Mouse (Mus musculus): ENCODE measurements at regions not wholly inside any gene's neighbourhood (a gene's known extent, or its start where the extent isn't known, plus 50 kb on each side); places are given as distances from the start of the nearest gene placed in this dataset.

- H3K27me3 ChIP-seq (ENCODE audit: control insufficient read depth, insufficient read depth, low read length): no peaks in the 10 kb centered on the region
- TF ChIP-seq POLR2A (IDR thresholded peaks at IDR 0.05; ENCODE audit: control insufficient read depth, low read depth, low read length) (no peak), CTCF (IDR thresholded peaks at IDR 0.05; ENCODE audit: control insufficient read depth, insufficient read depth, insufficient replicate concordance, low read depth, low read length) (no peak)
- H3K4me1 ChIP-seq (ENCODE audit: control insufficient read depth, insufficient read depth, low read length): no peaks in the 10 kb centered on the region
- H3K36me3 ChIP-seq (ENCODE audit: control insufficient read depth, insufficient read depth, low read length): no peaks in the 10 kb centered on the region
- no peak overlapping the region for H3K4me3 ChIP-seq (ENCODE audit: control insufficient read depth, low read depth, low read length)
- H3K27ac ChIP-seq (ENCODE audit: control insufficient read depth, insufficient read depth, low read depth, low read length): no peak overlapping the region
Measured at GRCm38 (mm10) chr5:119023947-119024346, 463.5 kb downstream of the Med13l start.

- TF ChIP-seq CTCF (IDR thresholded peaks at IDR 0.05; ENCODE audit: control insufficient read depth, insufficient read depth, insufficient replicate concordance, low read depth, low read length): no peak
- Histone ChIP-seq H3K4me3 (ENCODE audit: control insufficient read depth, low read depth, low read length) (no peak overlapping the region), H3K4me1 (ENCODE audit: control insufficient read depth, insufficient read depth, low read length) (no peaks in the 10 kb centered on the region), H3K27ac (ENCODE audit: control insufficient read depth, insufficient read depth, low read depth, low read length) (no peak overlapping the region), H3K36me3 (ENCODE audit: control insufficient read depth, insufficient read depth, low read length) (no peaks in the 10 kb centered on the region), H3K27me3 (ENCODE audit: control insufficient read depth, insufficient read depth, low read length) (no peaks in the 10 kb centered on the region)
Measured at GRCm38 (mm10) chr5:119032051-119032450, 471.6 kb downstream of the Med13l start.

GRCm38 (mm10) chr5:119044548-119044947 is 484.1 kb downstream of the Med13l start:
- no peak overlapping the region for H3K4me3 ChIP-seq (ENCODE audit: control insufficient read depth, low read depth, low read length)
- H3K4me1 ChIP-seq (ENCODE audit: control insufficient read depth, insufficient read depth, low read length): no peaks in the 10 kb centered on the region
- no peak overlapping the region for H3K27ac ChIP-seq (ENCODE audit: control insufficient read depth, insufficient read depth, low read depth, low read length)
- TF ChIP-seq POLR2A (IDR thresholded peaks at IDR 0.05; ENCODE audit: control insufficient read depth, low read depth, low read length) (no peak), CTCF (IDR thresholded peaks at IDR 0.05; ENCODE audit: control insufficient read depth, insufficient read depth, insufficient replicate concordance, low read depth, low read length) (no peak)
- H3K27me3 ChIP-seq (ENCODE audit: control insufficient read depth, insufficient read depth, low read length): no peaks in the 10 kb centered on the region
- no peaks in the 10 kb centered on the region for H3K36me3 ChIP-seq (ENCODE audit: control insufficient read depth, insufficient read depth, low read length)

GRCm38 (mm10) chr5:119047581-119047980 is 487.1 kb downstream of the Med13l start:
- Histone ChIP-seq H3K4me1 (ENCODE audit: control insufficient read depth, insufficient read depth, low read length) (no peaks in the 10 kb centered on the region), H3K36me3 (ENCODE audit: control insufficient read depth, insufficient read depth, low read length) (no peaks in the 10 kb centered on the region), H3K27ac (ENCODE audit: control insufficient read depth, insufficient read depth, low read depth, low read length) (no peak overlapping the region), H3K4me3 (ENCODE audit: control insufficient read depth, low read depth, low read length) (no peak overlapping the region), H3K27me3 (ENCODE audit: control insufficient read depth, insufficient read depth, low read length) (no peaks in the 10 kb centered on the region)
- no peak for TF ChIP-seq CTCF (IDR thresholded peaks at IDR 0.05; ENCODE audit: control insufficient read depth, insufficient read depth, insufficient replicate concordance, low read depth, low read length)
- no peak for TF ChIP-seq POLR2A (IDR thresholded peaks at IDR 0.05; ENCODE audit: control insufficient read depth, low read depth, low read length)

- no peak overlapping the region for H3K4me3 ChIP-seq (ENCODE audit: control insufficient read depth, low read depth, low read length)
- no peaks in the 10 kb centered on the region for H3K36me3 ChIP-seq (ENCODE audit: control insufficient read depth, insufficient read depth, low read length)
- no peak for TF ChIP-seq CTCF (IDR thresholded peaks at IDR 0.05; ENCODE audit: control insufficient read depth, insufficient read depth, insufficient replicate concordance, low read depth, low read length)
- no peak overlapping the region for H3K27ac ChIP-seq (ENCODE audit: control insufficient read depth, insufficient read depth, low read depth, low read length)
- no peaks in the 10 kb centered on the region for H3K27me3 ChIP-seq (ENCODE audit: control insufficient read depth, insufficient read depth, low read length)
- H3K4me1 ChIP-seq (ENCODE audit: control insufficient read depth, insufficient read depth, low read length): peaks cover 9% of the 10 kb centered on the region
Measured at GRCm38 (mm10) chr5:119052354-119052996, 492.0 kb downstream of the Med13l start.

GRCm38 (mm10) chr5:119053738-119054137 is 493.3 kb downstream of the Med13l start:
- Histone ChIP-seq H3K36me3 (ENCODE audit: control insufficient read depth, insufficient read depth, low read length) (no peaks in the 10 kb centered on the region), H3K4me1 (ENCODE audit: control insufficient read depth, insufficient read depth, low read length) (peaks cover 9% of the 10 kb centered on the region), H3K27me3 (ENCODE audit: control insufficient read depth, insufficient read depth, low read length) (no peaks in the 10 kb centered on the region), H3K4me3 (ENCODE audit: control insufficient read depth, low read depth, low read length) (peak overlapping the region; percentile 51; the same call in 1 of the 2 replicates), H3K27ac (ENCODE audit: control insufficient read depth, insufficient read depth, low read depth, low read length) (no peak overlapping the region)
- TF ChIP-seq POLR2A (IDR thresholded peaks at IDR 0.05; ENCODE audit: control insufficient read depth, low read depth, low read length): no peak
- peak; percentile 49; the same call in 1 of the 2 replicates for TF ChIP-seq CTCF (IDR thresholded peaks at IDR 0.05; ENCODE audit: control insufficient read depth, insufficient read depth, insufficient replicate concordance, low read depth, low read length)

- H3K27me3 ChIP-seq (ENCODE audit: control insufficient read depth, insufficient read depth, low read length): no peaks in the 10 kb centered on the region
- no peak overlapping the region for H3K4me3 ChIP-seq (ENCODE audit: control insufficient read depth, low read depth, low read length)
Measured at GRCm38 (mm10) chr5:119054393-119054792, 493.9 kb downstream of the Med13l start.

More at GRCm38 (mm10) chr5:119054393-119054792, 493.9 kb downstream of the Med13l start:
- Histone ChIP-seq H3K36me3 (ENCODE audit: control insufficient read depth, insufficient read depth, low read length) (no peaks in the 10 kb centered on the region), H3K27ac (ENCODE audit: control insufficient read depth, insufficient read depth, low read depth, low read length) (no peak overlapping the region), H3K4me1 (ENCODE audit: control insufficient read depth, insufficient read depth, low read length) (peaks cover 9% of the 10 kb centered on the region)
- no peak for TF ChIP-seq POLR2A (IDR thresholded peaks at IDR 0.05; ENCODE audit: control insufficient read depth, low read depth, low read length)
- TF ChIP-seq CTCF (IDR thresholded peaks at IDR 0.05; ENCODE audit: control insufficient read depth, insufficient read depth, insufficient replicate concordance, low read depth, low read length): no peak
